Mouse (Mus musculus): ENCODE measurements at regions not wholly inside any gene's neighbourhood (a gene's known extent, or its start where the extent isn't known, plus 50 kb on each side); places are given as distances from the start of the nearest gene placed in this dataset.
"Not testable (repeated sequence)": the region's sequence is repeated elsewhere in the genome, so short reads cannot be mapped to it uniquely, and the experiment has no call there.

GRCm38 (mm10) chr12:20802027-20802426 is 188.2 kb upstream of the Asap2 start:
- in situ Hi-C loops (cut with MboI, MseI): not testable (repeated sequence)

DNA sequence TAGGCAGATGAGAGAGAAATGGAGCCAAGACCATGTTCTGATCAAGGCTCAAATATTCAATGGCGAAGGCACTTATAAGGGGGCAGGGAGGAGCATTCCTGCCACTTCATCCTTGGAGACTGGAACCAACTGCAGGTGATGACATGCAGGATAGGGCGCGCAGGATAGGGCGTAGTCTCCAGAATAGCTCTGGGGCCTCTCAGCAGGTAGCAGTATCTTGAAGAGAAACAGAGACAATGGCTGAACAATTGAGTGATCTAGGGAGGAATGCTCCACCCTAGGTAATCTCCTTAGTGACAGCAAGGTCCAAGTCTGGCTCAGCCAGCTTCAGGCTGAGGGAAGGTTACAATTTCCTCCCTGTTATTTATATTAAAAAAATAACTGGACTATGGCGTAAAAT is 184.8 kb upstream of the Asap2 start:
- in situ Hi-C loops (cut with MboI, MseI): not testable (repeated sequence)

GRCm38 (mm10) chr12:20806681-20807080 is 183.6 kb upstream of the Asap2 start:
- in situ Hi-C loops (cut with MboI, MseI): no loop called here

GRCm38 (mm10) chr12:20813836-20814235 is 176.4 kb upstream of the Asap2 start:
- in situ Hi-C loops (cut with MboI, MseI): not testable (repeated sequence)

GRCm38 (mm10) chr12:20815121-20815520 is 175.1 kb upstream of the Asap2 start:
- in situ Hi-C loops (cut with MboI, MseI): not testable (repeated sequence)

DNA sequence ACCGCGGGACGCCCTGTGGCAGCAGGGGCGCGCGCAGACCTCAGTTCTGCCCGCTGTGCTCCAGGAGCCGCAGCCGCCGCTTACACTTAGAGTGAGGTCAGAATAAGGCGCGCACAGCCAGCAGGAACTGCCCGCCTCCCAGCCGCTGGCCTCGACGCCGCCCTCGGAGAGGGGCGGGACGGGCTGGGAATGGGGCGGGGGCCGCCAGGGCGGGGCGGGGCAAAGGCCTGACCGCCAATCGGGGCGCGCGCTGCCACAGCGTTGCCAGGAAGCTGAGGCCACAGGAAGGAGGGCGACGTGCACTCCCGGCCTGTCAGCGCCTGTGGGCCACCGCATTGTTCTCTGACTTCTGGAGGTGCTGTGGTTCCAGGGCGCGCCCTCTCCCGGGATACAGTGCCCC is 174.7 kb upstream of the Asap2 start:
- in situ Hi-C loops (cut with MboI, MseI): no loop called here

DNA sequence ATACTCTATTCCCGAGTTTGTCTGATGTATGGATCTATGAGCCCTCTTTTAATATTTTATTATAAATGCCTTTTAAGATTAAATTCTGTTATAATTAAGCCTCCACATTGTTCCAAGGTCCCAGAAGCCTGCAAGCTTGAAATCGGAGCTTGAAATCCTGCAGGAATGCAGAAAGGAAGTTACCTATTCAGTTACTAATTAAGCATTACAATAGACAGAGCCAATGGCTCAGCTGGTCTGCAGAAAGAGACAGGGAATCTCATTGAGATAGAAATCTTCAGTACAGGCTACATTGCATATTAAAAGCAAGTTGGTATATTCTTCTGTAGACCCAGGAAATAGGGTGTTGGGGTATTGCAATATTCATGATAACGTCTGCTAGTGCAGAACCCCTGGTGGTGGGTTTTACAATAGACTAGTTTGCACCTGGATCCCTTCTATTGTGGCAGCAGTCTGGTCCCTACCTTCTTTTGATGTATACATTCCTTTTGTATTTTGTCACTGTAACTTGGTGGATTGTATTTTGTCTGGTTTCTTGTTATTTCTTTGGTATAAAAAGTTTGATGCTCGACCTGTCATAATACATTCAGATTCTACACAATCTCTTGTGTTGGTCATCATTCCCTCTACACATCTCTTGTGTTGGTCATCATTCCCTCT is 146.5 kb upstream of the Asap2 start:
- in situ Hi-C loops (cut with MboI, MseI): not testable (repeated sequence)

DNA sequence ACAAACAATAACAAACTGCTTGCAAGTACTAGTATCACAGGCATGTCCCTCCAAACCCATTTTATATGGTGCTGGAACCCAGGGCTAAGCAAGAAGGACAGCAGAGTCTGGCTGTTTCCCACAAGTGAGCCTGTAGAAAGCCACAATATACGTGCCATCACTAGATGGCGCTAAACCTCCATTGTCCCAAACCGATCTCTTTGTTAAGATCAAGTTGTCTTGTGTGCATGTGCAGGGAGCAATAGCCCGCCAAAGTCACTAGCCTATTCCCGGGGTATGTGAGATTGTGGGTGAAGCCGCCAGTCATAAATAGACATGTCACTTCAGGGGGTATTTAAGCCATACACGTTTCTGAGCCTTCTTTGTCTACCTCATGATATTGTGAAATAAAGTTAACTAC is 145.4 kb upstream of the Asap2 start:
- in situ Hi-C loops (cut with MboI, MseI): not testable (repeated sequence)

DNA sequence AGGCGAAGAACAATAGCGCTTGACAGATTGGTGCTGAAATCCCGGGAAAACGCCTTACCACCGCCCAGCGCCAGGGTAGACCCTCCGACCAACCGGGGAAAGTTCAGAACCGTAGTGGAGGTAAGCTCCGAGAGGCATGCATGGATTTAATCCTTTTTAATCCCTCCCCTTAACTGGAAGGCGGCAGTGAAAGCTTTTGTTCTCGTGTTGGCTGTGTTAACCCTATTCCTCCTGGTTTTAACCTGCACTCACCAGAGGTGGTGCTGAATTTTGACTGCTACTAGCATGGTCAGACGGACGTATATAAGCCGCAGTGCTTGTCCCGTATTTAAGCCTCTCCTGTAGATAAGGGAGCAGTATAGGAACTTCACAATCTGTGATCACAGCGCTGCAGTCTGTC is 145.0 kb upstream of the Asap2 start:
- in situ Hi-C loops (cut with MboI, MseI): no loop called here

GRCm38 (mm10) chr12:20884104-20884503 is 106.2 kb upstream of the Asap2 start:
- in situ Hi-C loops (cut with MboI, MseI): not testable (repeated sequence)

GRCm38 (mm10) chr12:20920653-20921397 is 69.4 kb upstream of the Asap2 start:
- in situ Hi-C loops (cut with MboI, MseI): loop anchor here (10.0 kb wide), 1 partner anchor 354 kb away; no protein-coding TSS in a partner anchor

DNA sequence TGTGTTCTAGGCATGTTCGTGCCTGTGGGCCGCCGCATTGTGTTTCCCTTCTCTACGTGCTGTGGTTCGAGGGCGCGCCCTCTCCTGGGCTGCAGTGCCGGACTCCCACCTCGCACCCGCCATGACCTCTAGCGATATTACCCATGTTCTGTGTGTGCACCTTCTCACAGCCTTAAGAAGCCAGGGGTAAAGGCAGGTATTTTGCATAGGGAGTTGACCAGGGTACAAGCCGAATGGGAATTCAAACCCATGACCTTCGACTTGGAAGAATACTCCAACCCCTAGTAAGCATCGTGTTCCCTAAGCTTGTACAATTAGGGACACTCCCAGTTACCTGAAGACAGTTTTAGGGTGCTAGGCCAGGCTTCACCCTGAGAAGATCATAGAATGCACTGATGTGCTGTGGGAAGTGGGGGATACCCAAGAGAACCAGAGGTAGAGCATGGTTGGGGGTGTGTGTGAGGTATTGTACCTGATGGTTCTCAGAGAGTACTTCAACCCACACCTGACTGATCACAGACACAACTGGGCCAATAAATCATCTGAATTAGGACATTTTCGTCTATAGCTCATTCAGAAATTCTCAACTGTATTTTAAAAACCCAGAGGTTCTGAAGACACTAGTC is 68.7 kb upstream of the Asap2 start:
- in situ Hi-C loops (cut with MboI, MseI): loop anchor here (10.0 kb wide), 1 partner anchor 353 kb away; no protein-coding TSS in a partner anchor

- in situ Hi-C loops (cut with MboI, MseI): loop anchor here (10.0 to 25.0 kb wide), 3 partner anchors 108 to 1917 kb away; no protein-coding TSS in a partner anchor
Observed at GRCm38 (mm10) chr12:20928966-20929365, 61.3 kb upstream of the Asap2 start.

Data from regulatory T cell (primary cell).